Mouse (Mus musculus): ENCODE results near the gene Camk2b.

Gene Camk2b

GRCm38 (mm10) chr11:5983629-5984028 lies 82.5 kb downstream of the Camk2b start:
- no peak for DNase-seq (ENCODE audit: low read depth, low spot score)

- DNase-seq (ENCODE audit: low read depth, low spot score), result no peak
Observed at GRCm38 (mm10) chr11:5981323-5981722, 84.8 kb downstream of the Camk2b start.

- no peak for DNase-seq (ENCODE audit: low read depth, low spot score)
Observed at GRCm38 (mm10) chr11:5980561-5980960, 85.6 kb downstream of the Camk2b start.

GRCm38 (mm10) chr11:5980108-5980507 lies 86.1 kb downstream of the Camk2b start:
- no peak for DNase-seq (ENCODE audit: low read depth, low spot score)

GRCm38 (mm10) chr11:5979088-5979487 lies 87.1 kb downstream of the Camk2b start:
- DNase-seq (ENCODE audit: low read depth, low spot score), result no peak

- no peak for DNase-seq (ENCODE audit: low read depth, low spot score)
Observed at GRCm38 (mm10) chr11:5976106-5976505, 90.1 kb downstream of the Camk2b start.

- DNase-seq (ENCODE audit: low read depth, low spot score), result no peak
Observed at GRCm38 (mm10) chr11:5975068-5975467, 91.1 kb downstream of the Camk2b start.

- DNase-seq (ENCODE audit: low read depth, low spot score), result no peak
Observed at GRCm38 (mm10) chr11:5974053-5974452, 92.1 kb downstream of the Camk2b start.

- DNase-seq (ENCODE audit: low read depth, low spot score), result no peak
Observed at GRCm38 (mm10) chr11:5973151-5973550, 93.0 kb downstream of the Camk2b start.

- DNase-seq (ENCODE audit: low read depth, low spot score), result no peak
Observed at GRCm38 (mm10) chr11:5971202-5971601, 95.0 kb downstream of the Camk2b start.

- no peak for DNase-seq (ENCODE audit: low read depth, low spot score)
Observed at GRCm38 (mm10) chr11:5968223-5968622, 97.9 kb downstream of the Camk2b start.

- no peak for DNase-seq (ENCODE audit: low read depth, low spot score)
Observed at GRCm38 (mm10) chr11:5966751-5967150, 99.4 kb downstream of the Camk2b start.

- DNase-seq (ENCODE audit: low read depth, low spot score), result no peak
Observed at GRCm38 (mm10) chr11:5965865-5966264, 100.3 kb downstream of the Camk2b start.

GRCm38 (mm10) chr11:5960051-5960450 lies 106.1 kb downstream of the Camk2b start:
- DNase-seq (ENCODE audit: low read depth, low spot score), result no peak

- DNase-seq (ENCODE audit: low read depth, low spot score), result peak; percentile 89
Observed at GRCm38 (mm10) chr11:5955546-5956276, 110.5 kb downstream of the Camk2b start, which contains the start of gene Ykt6. Gene Ykt6 (plus strand): TSS chr11:5955693.

- peak; percentile 69 for DNase-seq (ENCODE audit: low read depth, low spot score)
Observed at GRCm38 (mm10) chr11:5954965-5955504, 111.1 kb downstream of the Camk2b start.

GRCm38 (mm10) chr11:5954435-5954834 lies 111.7 kb downstream of the Camk2b start:
- DNase-seq (ENCODE audit: low read depth, low spot score), result no peak

- peak; percentile 66 for DNase-seq (ENCODE audit: low read depth, low spot score)
Observed at GRCm38 (mm10) chr11:5953130-5953765, 112.9 kb downstream of the Camk2b start.

- DNase-seq (ENCODE audit: low read depth, low spot score), result no peak
Observed at GRCm38 (mm10) chr11:5952501-5952900, 113.7 kb downstream of the Camk2b start.

GRCm38 (mm10) chr11:5949586-5950352 lies 116.4 kb downstream of the Camk2b start, which contains the start of gene Gck:
Gene Gck (minus strand): TSS chr11:5950081.
- DNase-seq (ENCODE audit: low read depth, low spot score), result no peak

- DNase-seq (ENCODE audit: low read depth, low spot score), result no peak
Observed at GRCm38 (mm10) chr11:5948546-5949250, 117.5 kb downstream of the Camk2b start.
